Mouse (Mus musculus) kidney, embryonic 15.5 days (tissue): ENCODE results near the gene Madd. TPM values are rescaled to one million over a fixed set of nuclear protein-coding genes. Genes with fewer than 3 reads are reported as not detected.
A peak's percentile ranks its signal among the peaks of the same experiment; 100 is the strongest.

ENCODE experiments used
- ATAC-seq: fragments of 200-750 bp; cut with Nextera tagmentation; replicated peaks from 2 replicates; pipeline ENCODE4 v1.8.0; 2017; ENCODE audit warnings: moderate TSS enrichment; ENCODE audit not compliant: low FRiP score
- H3K27ac ChIP-seq: fragments of 300-500 bp; sonication (generic); 2 replicates; pipeline ENCODE4 v1.5.1; 2015; ENCODE audit warnings: mild to moderate bottlenecking, inconsistent platforms
- H3K27me3 ChIP-seq: fragments of 300-500 bp; sonication (generic); 2 replicates; pipeline ENCODE4 v1.6.1; 2015; ENCODE audit warnings: inconsistent platforms
- H3K36me3 ChIP-seq: fragments of 300-500 bp; sonication (generic); 2 replicates; pipeline ENCODE4 v1.6.1; 2015; ENCODE audit warnings: inconsistent platforms
- H3K4me1 ChIP-seq: fragments of 300-500 bp; sonication (generic); 2 replicates; pipeline ENCODE4 v1.6.1; 2015; ENCODE audit warnings: inconsistent platforms
- H3K4me2 ChIP-seq: fragments of 300-500 bp; sonication (generic); 2 replicates; pipeline ENCODE4 v1.6.1; 2015; ENCODE audit warnings: moderate library complexity, mild to moderate bottlenecking, inconsistent platforms
- H3K4me3 ChIP-seq: fragments of 300-500 bp; sonication (generic); replicated peaks from 2 replicates; pipeline ENCODE4 v1.5.1; 2015; ENCODE audit warnings: mild to moderate bottlenecking, inconsistent platforms
- H3K9ac ChIP-seq: fragments of 300-500 bp; sonication (generic); 2 replicates; pipeline ENCODE4 v1.6.1; 2015; ENCODE audit warnings: mild to moderate bottlenecking, inconsistent platforms
- H3K9me3 ChIP-seq: fragments of 300-500 bp; sonication (generic); replicated peaks from 2 replicates; pipeline ENCODE4 v1.6.1; 2016; ENCODE audit warnings: inconsistent platforms
- WGBS: fragments of 180-500 bp; shearing (Covaris S2); methylation state at CpG from one replicate; pipeline ENCODE4 v1.1.7; 2015; ENCODE audit warnings: mixed read lengths; 5-methylcytosine and 5-hydroxymethylcytosine counted together
- polyA plus RNA-seq: library from polyadenylated mRNA; unstranded; fragments of >200 nt; fragmentation: Nextera tagmentation; extraction: Ambion mirVana; gene quantifications from 2 replicates; pipeline ENCODE4 v1.2.1, GENCODE M21; 2015

Madd gene
- 6.8 and 10.1 TPM in 2 replicates for polyA plus RNA-seq

DNA sequence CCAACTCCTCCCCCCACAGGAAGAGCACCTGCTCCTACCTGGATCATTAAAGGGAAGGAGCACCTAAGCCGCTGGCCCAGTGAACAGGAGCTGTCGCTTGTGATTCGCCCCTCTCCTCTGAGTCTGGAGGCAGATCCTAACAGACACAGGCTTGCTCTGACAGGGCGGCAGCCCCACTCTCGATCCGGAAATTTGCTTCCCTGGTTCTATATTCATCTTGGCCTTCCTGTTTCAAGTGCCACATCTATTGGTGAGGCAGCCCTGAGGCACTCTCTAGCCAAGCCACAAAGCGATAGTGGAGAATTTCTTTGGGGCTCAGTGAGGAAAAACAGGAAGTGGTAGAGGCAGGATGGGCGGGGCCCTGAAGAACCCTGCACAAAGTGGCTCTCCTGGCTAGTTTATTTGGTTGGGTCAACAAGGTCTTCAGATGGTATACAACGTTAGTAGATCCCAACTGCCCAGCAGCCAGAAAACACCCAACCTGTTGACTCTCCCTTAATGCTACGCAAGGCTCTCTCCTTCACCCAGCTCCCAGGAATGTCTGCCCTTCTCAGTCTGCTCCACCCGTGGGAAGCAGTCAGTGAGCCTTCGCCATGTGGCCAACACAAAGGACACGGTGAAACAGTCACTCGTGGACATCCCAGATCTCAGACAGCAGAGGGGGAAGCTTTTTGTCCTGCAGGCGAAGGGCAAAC lies at the start of gene Madd:
Gene Madd (minus strand): TSS at position 127 of the 695 bp plus-strand sequence.
- no peak; the same call in 1 of the 2 replicates for ATAC-seq
- Histone ChIP-seq H3K4me3 (peak within 1 kb of the TSS; percentile 94), H3K27me3 (no peaks in the 10 kb centered on the region)

DNA sequence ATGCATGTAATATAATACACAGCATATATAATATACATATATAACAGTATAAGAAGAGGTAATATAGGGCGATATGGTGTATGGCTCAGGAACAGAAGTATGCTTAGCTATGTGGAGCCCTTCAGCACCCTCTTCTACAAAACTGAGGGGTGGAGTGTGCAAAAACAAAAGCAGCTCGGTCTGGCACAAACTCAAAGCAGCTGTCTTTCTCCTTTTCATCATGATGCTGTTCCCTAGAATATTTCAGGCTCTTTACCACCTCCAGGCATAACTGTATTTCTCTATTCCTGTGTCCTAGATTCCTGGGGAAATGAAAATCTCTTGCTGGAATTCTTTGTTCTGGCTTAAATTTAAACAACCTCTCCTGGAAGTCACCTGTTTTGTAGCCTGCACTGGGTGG lies 46.1 kb upstream of the Madd start:
- Histone ChIP-seq H3K9ac (no peak overlapping the region), H3K27ac (no peak overlapping the region), H3K4me1 (no peaks in the 10 kb centered on the region), H3K4me2 (no peak overlapping the region), H3K36me3 (peaks cover 6% of the 10 kb centered on the region; the same call in 1 of the 2 replicates), H3K4me3 (no peak overlapping the region), H3K9me3 (no peaks in the 10 kb centered on the region), H3K27me3 (no peaks in the 10 kb centered on the region)
- 83% methylated on average over 2 of the region's 2 CpGs for WGBS
- ATAC-seq: no peak

More for the DNA sequence above, at the start of gene Madd:
- H3K36me3 ChIP-seq: no peaks in the 10 kb centered on the region
- H3K27ac ChIP-seq: peak within 1 kb of the TSS; percentile 83
- H3K9me3 ChIP-seq: no peaks in the 10 kb centered on the region
- peak within 1 kb of the TSS; percentile 59 for H3K9ac ChIP-seq
- WGBS: 63% methylated on average over 15 of the region's 15 CpGs
- H3K4me2 ChIP-seq: peak within 1 kb of the TSS; percentile 92
- H3K4me1 ChIP-seq: peaks cover 17% of the 10 kb centered on the region

DNA sequence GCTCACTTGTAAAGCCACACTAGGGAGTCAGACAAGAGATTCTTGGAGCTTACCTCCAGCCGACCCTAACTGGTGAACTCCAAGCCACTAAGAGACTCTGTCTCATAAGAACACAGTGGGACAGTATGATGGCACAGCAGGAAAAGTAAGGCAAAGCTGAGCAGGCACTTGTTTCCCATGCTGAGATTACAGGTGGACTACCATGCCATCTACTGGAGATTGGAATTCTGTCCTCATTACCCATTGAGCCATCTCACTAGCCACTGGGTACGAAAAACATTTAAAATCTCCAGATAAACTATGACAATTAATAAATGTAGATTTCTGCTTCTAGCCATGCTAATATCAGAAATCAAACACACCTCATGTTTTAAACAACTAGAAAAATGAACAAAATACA lies 40.0 kb upstream of the Madd start:
- Histone ChIP-seq H3K9ac (no peak overlapping the region), H3K27me3 (no peaks in the 10 kb centered on the region), H3K4me1 (no peaks in the 10 kb centered on the region), H3K27ac (no peak overlapping the region), H3K4me2 (no peak overlapping the region), H3K4me3 (no peak overlapping the region), H3K36me3 (no peaks in the 10 kb centered on the region), H3K9me3 (no peaks in the 10 kb centered on the region)
- 88% methylated on average over 2 of the region's 2 CpGs for WGBS
- no peak for ATAC-seq

DNA sequence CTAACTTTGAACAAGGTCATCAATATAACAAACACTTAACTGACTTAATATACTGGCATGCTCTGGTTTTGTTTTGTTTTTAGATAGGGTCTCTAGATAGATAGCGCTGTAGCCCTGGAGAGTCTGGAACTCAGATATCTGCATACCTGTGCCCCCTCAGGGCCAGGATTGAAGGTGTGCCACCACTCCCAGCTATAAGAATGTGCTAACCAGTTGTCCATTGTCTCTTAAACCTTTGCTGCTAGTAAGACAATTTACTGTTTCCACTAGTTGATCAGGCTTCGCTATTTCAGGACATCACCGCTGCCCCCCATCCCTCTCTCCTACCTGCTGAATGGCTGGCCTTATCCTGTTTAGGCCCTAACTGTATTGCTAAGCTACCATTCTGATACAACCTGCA lies 36.9 kb upstream of the Madd start:
- Histone ChIP-seq H3K9me3 (no peaks in the 10 kb centered on the region), H3K27me3 (no peaks in the 10 kb centered on the region), H3K4me3 (no peak overlapping the region), H3K27ac (no peak overlapping the region), H3K9ac (no peak overlapping the region), H3K4me1 (no peaks in the 10 kb centered on the region), H3K36me3 (peaks cover 11% of the 10 kb centered on the region; the same call in 1 of the 2 replicates), H3K4me2 (no peak overlapping the region)
- ATAC-seq: no peak
- WGBS: 97% methylated on average over 3 of the region's 3 CpGs

DNA sequence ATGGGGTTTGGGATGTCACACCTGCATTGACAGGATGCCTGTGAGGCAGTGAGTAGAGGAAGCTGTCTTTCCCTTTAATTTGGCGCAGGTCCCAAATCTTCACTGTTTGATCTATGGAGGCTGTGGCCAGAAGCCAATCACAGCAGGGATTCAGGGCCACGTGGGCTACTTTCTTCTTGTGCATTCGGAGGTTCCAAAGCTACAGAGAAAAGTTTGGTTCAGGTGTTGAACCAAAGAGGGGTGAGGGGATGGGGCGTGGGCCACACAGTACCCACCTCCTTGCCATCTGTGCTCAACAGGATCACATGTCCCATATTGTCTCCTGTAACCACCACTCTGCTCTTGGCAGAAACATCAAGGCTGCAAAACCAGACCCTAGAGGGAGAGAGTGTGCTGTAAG lies 33.4 kb upstream of the Madd start:
- H3K27me3 ChIP-seq: no peaks in the 10 kb centered on the region
- no peak overlapping the region for H3K4me2 ChIP-seq
- no peaks in the 10 kb centered on the region for H3K9me3 ChIP-seq
- ATAC-seq: no peak
- H3K9ac ChIP-seq: no peak overlapping the region
- H3K4me3 ChIP-seq: no peak overlapping the region
- no peaks in the 10 kb centered on the region for H3K4me1 ChIP-seq
- peaks cover 43% of the 10 kb centered on the region for H3K36me3 ChIP-seq
- no peak overlapping the region for H3K27ac ChIP-seq
- WGBS: 62% methylated on average over 4 of the region's 4 CpGs

DNA sequence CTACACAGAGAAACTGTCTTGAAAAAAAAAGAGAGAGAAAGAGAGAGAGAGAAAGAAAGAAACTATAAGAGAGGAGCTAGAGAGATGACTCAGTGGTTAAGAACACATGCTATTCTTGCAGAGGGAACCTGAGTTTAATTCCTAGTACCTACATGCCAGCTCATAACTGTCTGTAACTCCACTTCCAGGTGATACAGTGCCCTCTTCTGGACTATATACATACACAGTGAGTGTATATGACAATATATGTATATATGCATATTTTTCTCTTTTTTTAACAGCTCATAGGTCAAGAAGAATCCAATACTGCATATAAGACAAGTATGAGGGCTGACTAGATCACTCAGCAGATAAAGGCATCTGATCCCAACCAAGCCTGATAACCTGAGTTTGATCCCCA lies 29.7 kb upstream of the Madd start:
- H3K27ac ChIP-seq: no peak overlapping the region
- H3K4me1 ChIP-seq: no peaks in the 10 kb centered on the region
- H3K4me3 ChIP-seq: no peak overlapping the region
- H3K27me3 ChIP-seq: no peaks in the 10 kb centered on the region
- no peak overlapping the region for H3K4me2 ChIP-seq
- no peak for ATAC-seq
- H3K9me3 ChIP-seq: no peaks in the 10 kb centered on the region
- no peak overlapping the region for H3K9ac ChIP-seq
- peaks cover 78% of the 10 kb centered on the region for H3K36me3 ChIP-seq

DNA sequence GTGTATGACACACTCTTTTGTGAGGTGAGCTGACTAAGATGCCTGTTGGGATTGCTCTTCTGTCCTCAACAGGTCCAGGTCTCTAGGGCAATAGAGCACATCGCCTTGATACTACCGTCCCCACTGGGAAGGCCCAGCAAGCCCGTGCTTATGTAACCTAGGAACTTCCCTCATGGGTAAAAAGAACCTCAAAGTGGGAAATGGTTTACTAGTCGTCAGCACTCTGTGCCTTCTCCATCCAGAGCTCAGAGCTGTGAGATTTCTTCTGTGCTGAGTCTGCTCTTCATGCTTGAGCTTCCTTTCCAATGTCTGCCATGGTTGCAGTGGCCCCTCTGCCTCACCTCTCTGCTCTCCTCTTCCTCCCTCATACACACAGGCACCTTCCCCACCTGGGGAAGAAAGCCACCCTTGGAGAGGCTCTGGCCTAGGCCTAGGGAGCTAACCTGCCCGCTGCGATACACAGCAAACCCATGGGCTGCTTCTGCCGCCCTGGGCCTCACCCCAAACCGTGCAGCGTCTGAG lies 22.7 kb upstream of the Madd start:
- Histone ChIP-seq H3K9me3 (no peaks in the 10 kb centered on the region), H3K4me1 (peaks cover 17% of the 10 kb centered on the region), H3K27me3 (no peaks in the 10 kb centered on the region), H3K4me2 (no peak overlapping the region), H3K36me3 (peaks cover 64% of the 10 kb centered on the region), H3K27ac (no peak overlapping the region), H3K9ac (no peak overlapping the region), H3K4me3 (no peak overlapping the region)
- 88% methylated on average over 9 of the region's 9 CpGs for WGBS
- ATAC-seq: no peak

DNA sequence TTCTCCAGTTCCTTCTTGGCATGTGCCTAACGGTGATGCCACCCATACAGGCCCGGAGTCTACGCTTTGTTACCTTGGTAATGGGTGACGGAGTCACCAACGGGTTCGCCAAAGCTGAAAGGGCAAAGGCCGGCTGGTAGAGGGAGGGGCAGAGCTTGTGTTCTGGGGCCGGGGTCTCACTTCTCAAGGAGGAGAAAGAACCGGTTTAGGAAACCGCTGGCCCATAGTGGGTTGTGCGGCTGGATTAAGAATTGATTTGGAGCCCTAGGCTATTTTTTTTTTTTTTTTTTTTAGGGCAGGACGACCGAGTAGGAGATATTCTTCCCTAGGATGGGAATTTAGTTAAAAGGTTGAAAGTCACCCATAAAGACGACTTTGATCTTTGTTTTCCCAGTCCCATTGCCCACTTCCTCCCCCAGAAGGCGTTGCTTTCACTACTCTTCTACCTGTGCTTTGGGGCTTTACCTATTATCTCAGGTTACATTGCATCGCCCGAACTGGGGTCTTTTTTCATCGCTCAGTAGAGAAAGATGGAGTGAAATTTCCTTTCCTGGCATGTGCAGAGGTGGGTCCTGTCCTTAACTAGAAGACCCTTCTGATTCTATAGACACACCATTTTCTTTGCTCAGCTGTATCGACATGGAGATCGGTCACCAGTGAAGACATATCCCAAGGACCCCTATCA lies 19.5 kb upstream of the Madd start:
- Histone ChIP-seq H3K27ac (peak overlapping the region; percentile 96), H3K4me3 (peak overlapping the region; percentile 63), H3K27me3 (no peaks in the 10 kb centered on the region), H3K36me3 (peaks cover 34% of the 10 kb centered on the region), H3K9me3 (no peaks in the 10 kb centered on the region), H3K4me2 (peak overlapping the region; percentile 67), H3K4me1 (peaks cover 17% of the 10 kb centered on the region), H3K9ac (peak overlapping the region; percentile 69)
- ATAC-seq: no peak; the same call in 1 of the 2 replicates
- WGBS: 12% methylated on average over 20 of the region's 20 CpGs

DNA sequence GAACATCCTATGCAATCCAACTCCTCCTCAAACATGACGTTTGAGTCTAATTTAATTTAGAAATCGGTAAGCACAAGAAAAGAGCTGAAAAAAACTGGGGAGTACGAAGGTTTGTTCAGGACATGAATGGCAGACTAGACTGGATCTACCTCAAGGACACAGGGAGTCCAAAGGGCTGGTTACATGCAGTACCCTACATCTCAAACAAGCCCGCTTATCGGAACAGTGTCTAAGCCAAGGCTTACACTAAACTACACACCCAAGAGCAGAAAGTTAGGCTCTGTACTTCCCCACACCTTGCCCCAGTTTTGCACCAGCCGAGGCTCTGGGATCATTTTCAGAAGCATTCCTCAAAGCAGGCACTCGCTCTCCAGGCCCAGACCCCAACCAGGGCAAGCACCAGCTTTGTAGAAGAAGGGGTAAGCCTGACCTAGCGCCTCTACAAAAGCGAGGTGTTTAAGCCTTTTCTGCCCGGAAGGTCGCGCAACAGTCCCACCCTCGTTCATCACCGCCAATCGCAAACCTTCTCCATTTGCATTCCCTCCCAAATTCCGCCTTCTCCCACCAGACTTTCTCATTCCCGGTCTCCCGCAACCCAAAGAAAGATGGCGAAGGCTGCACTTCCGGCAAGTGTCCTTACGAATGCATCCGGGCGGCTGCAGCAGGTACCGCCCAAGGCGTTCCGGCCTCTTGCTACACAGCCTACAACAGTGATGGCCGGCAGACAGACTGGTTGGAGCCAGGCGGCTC lies 18.8 kb upstream of the Madd start, which contains the start of the genes Nr1h3 and Acp2:
Gene Nr1h3 (minus strand): TSS at position 613 of the 750 bp plus-strand sequence.
Gene Acp2 (plus strand): TSS at position 664 of the 750 bp plus-strand sequence.
- WGBS: 3% methylated on average over 28 of the region's 28 CpGs
- H3K4me2 ChIP-seq: peak within 1 kb of the TSS; percentile 67
- peaks cover 27% of the 10 kb centered on the region for H3K36me3 ChIP-seq

DNA sequence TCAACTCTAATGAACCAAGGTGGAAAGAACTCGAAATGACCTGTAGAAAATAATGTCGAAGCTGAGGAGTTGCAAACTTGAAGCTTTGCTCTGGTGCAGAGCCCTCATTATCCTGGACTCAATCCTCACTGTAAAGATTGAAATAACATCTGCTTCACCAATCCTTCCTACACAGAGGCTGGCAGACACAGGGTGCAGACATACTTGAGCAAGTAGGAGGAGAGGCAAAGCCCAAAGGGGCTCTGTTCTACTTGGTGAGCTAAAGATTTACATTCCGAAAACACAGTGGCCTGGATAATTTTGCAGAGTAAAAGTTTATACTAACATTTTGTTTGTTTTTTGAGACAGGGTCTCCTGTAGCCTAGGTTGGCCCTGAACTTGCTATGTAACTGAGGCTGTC lies 15.3 kb upstream of the Madd start:
- H3K27ac ChIP-seq: no peak overlapping the region
- no peak overlapping the region for H3K4me2 ChIP-seq
- ATAC-seq: no peak
- no peaks in the 10 kb centered on the region for H3K9me3 ChIP-seq
- no peak overlapping the region for H3K9ac ChIP-seq
- no peaks in the 10 kb centered on the region for H3K36me3 ChIP-seq
- WGBS: 90% methylated on average over 3 of the region's 3 CpGs
- no peak overlapping the region for H3K4me3 ChIP-seq
- peaks cover 33% of the 10 kb centered on the region for H3K4me1 ChIP-seq
- H3K27me3 ChIP-seq: no peaks in the 10 kb centered on the region

More for the DNA sequence above, 18.8 kb upstream of the Madd start, which contains the start of the genes Nr1h3 and Acp2:
- Histone ChIP-seq H3K9me3 (no peaks in the 10 kb centered on the region), H3K27me3 (no peaks in the 10 kb centered on the region), H3K4me3 (peak within 1 kb of the TSS; percentile 63), H3K9ac (peak within 1 kb of the TSS; percentile 69), H3K4me1 (peaks cover 17% of the 10 kb centered on the region), H3K27ac (peak within 1 kb of the TSS; percentile 96)
- ATAC-seq: peak; percentile 95

DNA sequence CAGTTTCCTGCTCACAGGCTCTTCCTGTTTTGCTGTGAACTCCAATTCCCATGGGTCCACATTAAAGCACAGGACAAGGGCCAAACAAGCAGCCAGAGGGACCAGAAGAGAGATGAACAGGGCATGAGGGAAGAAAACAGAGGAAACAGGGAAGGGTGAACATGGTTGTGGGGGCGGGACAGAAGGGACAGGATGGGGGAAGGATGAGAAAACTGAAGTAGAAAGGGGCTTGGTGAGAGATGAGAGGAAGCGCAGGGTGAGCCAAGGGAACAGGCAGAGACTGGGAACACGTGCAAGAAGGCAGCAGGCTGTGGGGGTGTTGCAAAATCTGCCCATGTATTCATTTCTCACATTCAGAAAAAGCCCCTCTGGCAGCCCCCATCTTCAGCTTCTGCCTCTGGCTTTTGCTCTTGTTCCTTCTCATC lies 13.0 kb upstream of the Madd start:
- no peak overlapping the region for H3K9ac ChIP-seq
- no peak overlapping the region for H3K4me2 ChIP-seq
- WGBS: 70% methylated on average over 3 of the region's 3 CpGs
- no peak for ATAC-seq
- H3K4me1 ChIP-seq: peaks cover 21% of the 10 kb centered on the region
- no peaks in the 10 kb centered on the region for H3K9me3 ChIP-seq
- H3K4me3 ChIP-seq: no peak overlapping the region
- no peaks in the 10 kb centered on the region for H3K36me3 ChIP-seq
- H3K27ac ChIP-seq: no peak overlapping the region
- no peaks in the 10 kb centered on the region; the same call in 1 of the 2 replicates for H3K27me3 ChIP-seq
